Mouse (Mus musculus) CH12.LX (cell line): Measurements from ENCODE around the gene Tmco5.

Experiments used
- CTCF ChIP-seq, 2 experiments: IDR thresholded peaks in 1 of 2; conservative IDR thresholded peaks in 1 of 2; 2 replicates each; pipeline ENCODE4 v1.5.1; 2011 to 2012; ENCODE audit warnings: low read depth in 2 of 2, low read length in 2 of 2, improper control_type of control experiment in 1 of 2, inconsistent platforms in 1 of 2, mild to moderate bottlenecking in 1 of 2, moderate library complexity in 1 of 2
- ETS1 ChIP-seq: conservative IDR thresholded peaks from 2 replicates; pipeline ENCODE4 v1.6.1; 2012; ENCODE audit warnings: low read depth, mild to moderate bottlenecking, inconsistent platforms, low read length, improper control_type of control experiment, moderate library complexity
- UBTF ChIP-seq: IDR thresholded peaks from 2 replicates; pipeline ENCODE4 v1.6.1; 2012; ENCODE audit warnings: low read depth, mild to moderate bottlenecking, inconsistent platforms, low read length, improper control_type of control experiment, moderate library complexity

DNA sequence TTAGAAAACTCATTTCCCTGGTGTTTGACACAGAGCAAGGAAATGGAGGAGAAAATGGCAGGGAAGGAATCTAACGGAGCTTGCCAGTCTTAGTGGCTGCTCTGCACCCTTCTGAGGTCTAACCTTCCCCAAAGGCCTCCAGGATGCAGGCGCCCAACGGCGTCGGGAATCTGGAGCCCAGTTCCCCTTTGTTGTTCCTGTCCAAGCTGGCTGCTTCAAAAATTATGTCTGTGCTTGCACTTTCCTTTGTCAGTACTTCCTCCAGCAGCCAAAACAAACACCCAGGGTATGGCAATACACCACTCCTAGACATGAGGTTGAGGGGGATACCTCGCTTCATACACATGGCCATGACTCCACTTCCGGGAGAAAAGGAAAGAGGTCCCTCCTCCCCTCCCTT lies 53.7 kb downstream of the Tmco5 start:
- no peak for TF ChIP-seq CTCF (conservative IDR thresholded peaks at IDR 0.05 in 1 of 2, IDR thresholded peaks at IDR 0.05 in 1 of 2; ENCODE audit: low read depth in 2 of 2, low read length in 2 of 2)
- no peak for TF ChIP-seq ETS1
- no peak for TF ChIP-seq UBTF
